Mouse (Mus musculus): ENCODE data around the gene Mecr. TPM values are rescaled to one million over a fixed set of nuclear protein-coding genes. Genes with fewer than 3 reads are reported as not detected.

Mecr gene
- polyA plus RNA-seq (2017; shearing (Covaris generic)) = 10 to 100 TPM; 17.6 to 29.7 TPM

DNA sequence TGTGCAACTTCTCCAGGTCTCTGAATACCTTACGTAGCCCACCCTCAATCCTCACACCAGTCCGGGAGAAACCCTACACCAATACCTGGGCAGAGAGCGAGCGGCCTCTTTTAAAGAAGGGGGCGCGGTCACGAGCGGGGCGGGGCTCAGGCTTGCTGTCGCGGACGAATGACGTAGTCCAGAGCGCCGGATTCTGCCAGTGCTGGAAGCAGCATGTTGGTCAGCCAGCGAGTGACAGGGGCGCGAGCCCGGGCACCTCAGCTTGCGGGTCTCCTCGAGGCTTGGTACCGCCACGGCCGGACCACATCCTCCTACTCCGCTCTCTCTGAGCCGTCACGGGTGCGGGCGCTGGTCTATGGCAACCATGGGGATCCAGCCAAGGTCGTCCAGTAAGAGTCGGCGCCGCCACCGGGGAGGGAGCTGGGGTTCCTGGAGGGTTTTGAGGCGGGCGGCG, at the start of gene Mecr:
Gene Mecr (plus strand): TSS at position 181 of the 454 bp plus-strand sequence.

DNA sequence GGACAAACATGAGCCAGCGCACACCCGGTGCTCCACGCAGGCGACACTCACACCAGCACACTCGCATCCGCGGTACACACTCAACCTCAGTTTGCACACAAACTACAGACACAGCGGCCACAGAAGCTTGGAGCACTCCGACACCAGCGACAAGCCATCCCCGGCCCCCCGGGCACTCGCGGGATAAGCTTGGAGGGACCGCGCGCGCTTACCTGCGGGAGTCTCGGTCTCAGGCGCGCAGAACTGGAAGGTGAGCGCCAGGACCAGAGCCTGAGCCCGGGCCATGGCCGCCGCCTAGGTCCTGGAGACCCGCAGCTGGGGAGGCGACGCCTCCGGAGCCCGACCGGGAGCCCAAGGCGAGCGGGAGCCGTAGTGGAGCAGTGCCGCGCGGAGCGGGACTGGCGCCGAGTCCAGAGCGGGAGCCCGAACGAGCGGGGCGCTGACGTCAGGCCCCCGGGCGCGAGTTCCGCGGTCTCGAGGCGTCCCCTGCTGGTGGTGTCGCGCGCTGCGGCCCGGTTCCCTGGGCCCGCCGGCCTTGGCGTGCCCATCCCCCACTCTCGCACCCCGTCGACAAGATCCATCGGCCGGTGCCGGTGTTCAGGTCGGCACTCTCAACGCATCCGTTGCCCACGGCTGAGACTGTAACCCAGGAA, 5.3 kb upstream of the Mecr start, which contains the start of gene Ptpru:
Gene Ptpru (minus strand): TSS at position 417 of the 653 bp plus-strand sequence.

DNA sequence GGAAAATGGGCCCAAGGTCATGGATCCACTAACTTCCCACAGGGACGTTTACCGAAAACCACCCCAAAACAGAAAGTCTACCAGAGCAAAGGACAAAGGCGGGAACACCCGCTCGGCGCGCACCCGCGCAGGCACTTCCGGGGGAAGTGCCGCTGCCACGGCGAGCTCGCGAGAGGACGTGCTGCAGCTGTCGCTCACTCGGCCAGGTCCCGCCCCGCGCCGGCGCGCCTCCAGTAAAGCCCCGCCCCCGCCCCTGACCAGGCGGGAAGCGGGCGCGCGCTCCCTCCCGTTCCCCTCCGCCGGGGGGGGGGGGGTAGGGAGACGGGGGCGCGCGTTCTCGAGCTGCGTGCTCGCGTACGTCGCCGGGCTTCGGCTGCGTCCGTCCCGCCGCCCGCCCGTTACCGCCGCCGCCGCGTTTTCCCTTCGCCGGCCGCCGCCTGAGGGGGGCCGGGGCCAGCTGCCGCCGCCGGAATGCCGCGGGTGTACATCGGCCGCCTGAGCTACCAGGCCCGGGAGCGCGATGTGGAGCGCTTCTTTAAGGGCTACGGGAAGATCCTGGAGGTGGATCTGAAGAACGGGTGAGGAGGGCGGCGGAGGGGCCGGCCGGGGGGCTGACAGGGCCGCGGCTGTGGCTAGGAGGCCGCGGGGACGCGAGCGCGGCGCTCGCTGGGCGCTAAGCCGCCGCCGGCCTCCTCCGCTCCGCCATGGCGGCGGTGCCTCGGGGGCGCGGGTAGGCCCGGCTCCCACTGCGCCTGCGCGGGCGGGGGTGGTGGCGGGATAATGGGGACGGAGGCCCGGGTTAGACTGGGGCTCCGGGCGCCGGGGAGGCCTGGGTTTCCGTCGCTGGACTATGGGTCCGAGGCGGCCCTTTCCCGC, 30.3 kb downstream of the Mecr start, which contains the start of gene Srsf4:
Gene Srsf4 (plus strand): TSS at position 325 of the 876 bp plus-strand sequence.

Other genes starting within 250 kb of the Mecr start
- under 1 TPM in 1 of 2 experiments, not detected in 1; 0.44 TPM for gene Ptpru, start 5.2 kb upstream of the Mecr start, polyA plus RNA-seq (2017; shearing (Covaris generic))
- 100 to 1,000 TPM; 106 to 118 TPM for gene Srsf4, start 30.1 kb downstream of the Mecr start, polyA plus RNA-seq (2017; shearing (Covaris generic))
- under 1 TPM in 1 of 2 experiments, not detected in 1; 0.97 TPM for gene Tmem200b, start 78.3 kb downstream of the Mecr start, polyA plus RNA-seq (2017; shearing (Covaris generic))
- not detected for gene Gm10300, start 231.2 kb downstream of the Mecr start, polyA plus RNA-seq (2017; shearing (Covaris generic))
- 10 to 100 TPM; 63.3 to 69.8 TPM for gene Epb41, start 231.9 kb downstream of the Mecr start, polyA plus RNA-seq (2017; shearing (Covaris generic))